Mouse (Mus musculus) macrophage (primary cell): Measurements from ENCODE around the gene Sox5. TPM values are rescaled to one million over a fixed set of nuclear protein-coding genes. Genes with fewer than 3 reads are reported as not detected.

Source experiments
- H3K27ac ChIP-seq: fragments of 350-480 bp; formaldehyde crosslinking; 2 replicates; pipeline ENCODE4 v1.9.0; 2021
- H3K36me3 ChIP-seq: fragments of 350-480 bp; formaldehyde crosslinking; 2 replicates; pipeline ENCODE4 v1.9.0; 2021; ENCODE audit errors: inconsistent target
- H3K4me3 ChIP-seq: fragments of 350-480 bp; formaldehyde crosslinking; 2 replicates; pipeline ENCODE4 v1.9.0; 2021; ENCODE audit errors: inconsistent target
- H3K79me2 ChIP-seq: fragments of 350-480 bp; formaldehyde crosslinking; 2 replicates; pipeline ENCODE4 v1.9.0; 2021; ENCODE audit errors: inconsistent target
- WGBS: methylation state at CpG from one replicate; pipeline ENCODE4 v1.1.7; 2026; ENCODE audit warnings: inconsistent platforms; ENCODE audit not compliant: missing documents; 5-methylcytosine and 5-hydroxymethylcytosine counted together
- polyA plus RNA-seq: library from polyadenylated mRNA; stranded (reverse); fragments of 250-400 nt; gene quantifications from 3 replicates; pipeline ENCODE4 v1.2.4, GENCODE M21; 2018; ENCODE audit warnings: inconsistent platforms

Gene Sox5
- polyA plus RNA-seq, 1 experiment from 2014 or later: not detected

DNA sequence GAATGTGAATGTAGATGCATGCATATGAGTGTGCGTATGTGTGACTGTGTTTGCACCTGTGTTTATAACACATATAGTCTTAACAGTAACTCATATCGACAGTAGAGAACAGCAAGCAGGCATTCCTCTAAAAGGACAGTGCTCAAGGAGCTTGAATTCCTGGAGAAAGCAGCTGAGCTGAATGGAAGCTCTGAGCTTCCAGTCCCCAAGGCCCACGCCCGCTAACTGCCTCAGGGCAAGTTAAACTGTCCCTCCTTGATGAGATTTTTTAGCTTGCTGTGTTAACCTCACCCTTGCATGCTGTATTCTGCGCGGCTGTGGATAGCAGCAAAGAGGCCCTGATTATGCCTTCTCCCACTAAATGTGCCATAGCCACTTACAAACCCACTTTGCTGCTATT, 388.6 kb downstream of the Sox5 start:
- no peaks in the 10 kb centered on the region for H3K36me3 ChIP-seq
- WGBS: 97% methylated on average over 6 of the region's 6 CpGs
- no peak overlapping the region for H3K4me3 ChIP-seq
- H3K27ac ChIP-seq: no peak overlapping the region
- H3K79me2 ChIP-seq: no peaks in the 10 kb centered on the region

- no peaks in the 10 kb centered on the region for H3K36me3 ChIP-seq
- no peaks in the 10 kb centered on the region for H3K79me2 ChIP-seq
- H3K4me3 ChIP-seq: no peak overlapping the region
- WGBS: 91% methylated on average over 14 of the region's 14 CpGs
- H3K27ac ChIP-seq: no peak overlapping the region
These were observed 392.3 kb downstream of the Sox5 start for GRCm38 (mm10) chr6:144389333-144390054.

DNA sequence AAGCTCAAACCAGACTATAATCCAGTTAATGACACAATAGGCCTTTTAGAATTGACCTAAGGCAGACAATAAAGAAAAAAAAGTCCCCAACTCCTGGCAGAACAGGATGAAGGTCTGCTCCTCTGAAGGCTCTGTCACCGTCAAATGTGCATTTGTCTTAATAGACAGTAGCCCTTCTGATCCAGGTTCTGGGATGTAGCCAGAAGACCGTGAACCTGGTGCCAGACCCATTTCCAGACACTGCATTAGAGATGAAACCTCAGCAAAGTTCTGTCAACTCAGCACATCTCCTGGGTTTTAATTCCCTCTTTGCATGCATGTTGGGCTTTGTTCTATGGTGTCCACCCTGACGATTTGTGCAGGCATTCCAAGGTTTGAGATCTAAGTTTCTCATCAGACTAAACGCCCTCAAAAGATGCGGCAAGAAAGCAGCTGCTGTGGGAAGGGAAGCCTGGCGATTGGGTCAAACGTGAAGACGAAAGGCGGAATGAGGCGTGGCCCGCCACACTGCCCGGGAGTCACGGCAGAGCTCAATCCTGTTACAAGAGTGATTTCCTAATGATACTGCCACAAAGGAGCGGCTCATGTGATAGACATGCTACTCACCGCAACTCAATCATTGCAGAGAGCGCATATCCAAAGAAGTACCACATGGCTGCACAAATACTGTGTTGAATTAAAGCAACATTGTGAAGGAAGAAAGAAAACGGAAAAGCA, 394.1 kb downstream of the Sox5 start:
- Histone ChIP-seq H3K36me3 (no peaks in the 10 kb centered on the region), H3K27ac (no peak overlapping the region), H3K79me2 (no peaks in the 10 kb centered on the region), H3K4me3 (no peak overlapping the region)
- 93% methylated on average over 17 of the region's 17 CpGs for WGBS

DNA sequence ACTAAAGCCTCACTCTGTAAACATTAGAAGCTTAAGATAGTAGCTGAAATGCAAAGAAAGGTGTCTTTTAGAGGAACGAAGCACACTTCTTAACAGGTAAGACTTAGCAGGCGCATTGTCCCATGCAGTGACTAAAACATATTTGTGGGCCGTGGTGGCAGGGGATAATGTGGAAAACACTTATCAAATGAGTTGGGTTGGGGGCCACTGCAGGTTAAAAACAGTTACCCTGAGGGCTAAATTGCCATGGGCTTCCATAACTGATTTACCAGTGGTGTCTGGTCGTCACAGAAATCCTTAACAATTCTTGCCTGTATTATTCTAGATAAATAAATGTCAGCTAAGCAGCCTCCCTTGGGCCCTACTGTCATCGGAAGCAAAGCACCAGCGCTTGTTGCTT, 401.1 kb downstream of the Sox5 start:
- Histone ChIP-seq H3K79me2 (no peaks in the 10 kb centered on the region), H3K36me3 (no peaks in the 10 kb centered on the region), H3K4me3 (no peak overlapping the region), H3K27ac (no peak overlapping the region)
- WGBS: 93% methylated on average over 6 of the region's 6 CpGs

DNA sequence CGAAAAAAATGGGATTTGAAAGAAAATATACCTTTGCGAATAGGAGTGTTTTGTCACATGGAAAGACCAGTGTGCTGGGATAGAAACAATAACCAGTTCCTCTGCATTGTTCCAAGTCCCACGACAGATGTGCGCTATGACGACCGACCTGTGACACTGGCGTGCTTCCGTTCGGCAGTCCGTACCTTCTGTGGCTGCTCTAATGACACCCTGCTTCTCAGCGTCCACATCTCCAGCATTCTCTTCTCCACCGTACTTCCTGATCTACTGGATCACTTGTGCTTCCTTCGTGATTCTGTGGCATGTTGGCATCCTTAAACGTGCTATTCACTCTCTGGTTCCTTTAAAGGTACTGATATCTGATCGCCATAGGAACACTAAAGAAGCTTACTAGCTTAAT, 401.6 kb downstream of the Sox5 start:
- 87% methylated on average over 15 of the region's 15 CpGs for WGBS
- H3K27ac ChIP-seq: no peak overlapping the region
- no peaks in the 10 kb centered on the region for H3K36me3 ChIP-seq
- no peaks in the 10 kb centered on the region for H3K79me2 ChIP-seq
- H3K4me3 ChIP-seq: no peak overlapping the region

DNA sequence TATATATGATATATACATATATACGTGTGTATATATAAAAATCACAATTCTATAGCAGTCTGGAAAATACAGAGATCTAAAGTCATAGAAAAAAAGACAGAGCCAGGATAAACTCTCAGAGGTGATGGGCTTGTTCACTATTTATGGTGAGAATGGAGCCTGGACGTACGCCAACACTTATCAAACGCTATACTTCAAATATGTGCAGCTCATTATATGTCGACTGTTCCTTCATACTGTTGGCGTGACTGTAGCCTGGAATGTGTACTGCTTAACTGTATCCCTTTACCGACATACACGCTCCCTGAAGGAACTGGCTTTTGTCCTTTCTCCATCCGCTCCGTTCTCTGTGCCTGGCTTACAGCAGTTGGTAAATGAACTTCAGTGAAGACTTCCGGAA, 407.0 kb downstream of the Sox5 start:
- H3K4me3 ChIP-seq: no peak overlapping the region
- H3K79me2 ChIP-seq: no peaks in the 10 kb centered on the region
- WGBS: 95% methylated on average over 11 of the region's 11 CpGs
- H3K36me3 ChIP-seq: no peaks in the 10 kb centered on the region
- no peak overlapping the region for H3K27ac ChIP-seq

DNA sequence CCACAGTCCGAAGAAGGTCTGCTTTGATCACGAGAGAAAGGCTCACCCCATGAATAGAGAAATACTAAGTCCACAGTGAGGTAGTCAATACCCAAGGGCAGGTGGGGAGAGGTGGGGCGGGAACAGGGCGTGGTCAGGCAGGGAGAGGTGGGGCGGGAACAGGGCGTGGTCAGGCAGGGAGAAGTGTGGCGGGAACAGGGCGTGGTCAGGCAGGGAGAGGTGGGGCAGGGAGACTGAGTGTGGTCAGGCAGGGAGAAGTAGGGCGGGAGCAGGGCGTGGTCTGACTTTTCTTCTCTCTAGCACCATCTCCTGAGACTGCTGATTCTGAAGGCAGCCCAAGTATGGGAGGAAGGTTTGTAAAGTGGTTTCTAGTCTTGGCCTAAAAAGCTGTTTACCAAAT, 411.1 kb downstream of the Sox5 start:
- Histone ChIP-seq H3K4me3 (no peak overlapping the region), H3K79me2 (no peaks in the 10 kb centered on the region), H3K27ac (no peak overlapping the region), H3K36me3 (no peaks in the 10 kb centered on the region)
- 82% methylated on average over 10 of the region's 10 CpGs for WGBS

- H3K27ac ChIP-seq: no peak overlapping the region
- 93% methylated on average over 11 of the region's 11 CpGs for WGBS
- H3K4me3 ChIP-seq: no peak overlapping the region
- H3K79me2 ChIP-seq: no peaks in the 10 kb centered on the region
- H3K36me3 ChIP-seq: no peaks in the 10 kb centered on the region
These were observed 414.1 kb downstream of the Sox5 start for GRCm38 (mm10) chr6:144367626-144368077.

GRCm38 (mm10) chr6:144361267-144362038, 420.3 kb downstream of the Sox5 start:
- Histone ChIP-seq H3K27ac (no peak overlapping the region), H3K4me3 (no peak overlapping the region), H3K36me3 (no peaks in the 10 kb centered on the region), H3K79me2 (no peaks in the 10 kb centered on the region)
- WGBS: 70% methylated on average over 5 of the region's 5 CpGs

DNA sequence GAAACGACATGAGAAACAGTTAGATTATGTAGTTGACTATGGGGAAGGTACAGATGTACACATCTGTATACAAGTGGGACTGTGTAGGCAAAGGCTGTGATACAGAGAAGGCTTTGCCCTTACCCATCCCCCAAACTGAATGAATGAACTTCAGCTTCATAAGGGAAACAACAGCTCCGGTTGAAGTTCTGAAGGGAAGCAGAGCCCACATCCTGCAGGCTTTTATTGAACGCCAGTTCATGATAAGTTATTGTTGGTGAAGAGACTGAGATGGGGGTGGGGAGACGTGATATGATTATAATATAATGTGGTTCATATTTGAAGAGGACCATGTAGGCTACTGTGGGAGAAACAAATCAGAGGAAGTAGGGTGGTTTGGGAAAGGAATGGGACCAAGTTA, 424.7 kb downstream of the Sox5 start:
- no peak overlapping the region for H3K4me3 ChIP-seq
- H3K36me3 ChIP-seq: no peaks in the 10 kb centered on the region
- 40% methylated on average over 4 of the region's 4 CpGs for WGBS
- H3K27ac ChIP-seq: no peak overlapping the region
- H3K79me2 ChIP-seq: no peaks in the 10 kb centered on the region

- no peaks in the 10 kb centered on the region for H3K36me3 ChIP-seq
- 84% methylated on average over 6 of the region's 6 CpGs for WGBS
- H3K27ac ChIP-seq: no peak overlapping the region
- H3K4me3 ChIP-seq: no peak overlapping the region
- no peaks in the 10 kb centered on the region for H3K79me2 ChIP-seq
These were observed 430.7 kb downstream of the Sox5 start for GRCm38 (mm10) chr6:144351049-144351448.

DNA sequence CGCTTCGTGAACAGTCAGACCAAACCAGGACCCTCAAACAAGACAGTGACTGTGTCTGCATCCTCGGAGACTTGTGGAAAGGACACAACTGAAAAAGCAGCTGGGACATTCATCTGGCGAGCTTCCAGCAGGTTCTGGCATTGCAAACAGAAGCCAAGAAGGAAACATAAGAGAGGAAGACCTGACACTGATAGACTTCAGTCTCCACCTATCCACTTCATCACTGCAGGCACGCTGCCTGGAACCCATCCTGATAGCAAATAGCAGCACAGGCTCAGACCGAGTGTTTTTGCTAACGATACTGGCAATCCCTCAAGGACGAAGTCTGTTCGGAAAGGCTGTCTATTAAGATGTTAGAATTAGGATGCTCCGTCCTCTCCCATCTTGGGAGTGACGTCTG, 438.4 kb downstream of the Sox5 start:
- Histone ChIP-seq H3K36me3 (no peaks in the 10 kb centered on the region), H3K27ac (no peak overlapping the region), H3K4me3 (no peak overlapping the region), H3K79me2 (no peaks in the 10 kb centered on the region)
- WGBS: 87% methylated on average over 10 of the region's 11 CpGs

GRCm38 (mm10) chr6:144339554-144339953, 442.2 kb downstream of the Sox5 start:
- H3K27ac ChIP-seq: no peak overlapping the region
- 92% methylated on average over 3 of the region's 3 CpGs for WGBS
- no peaks in the 10 kb centered on the region for H3K36me3 ChIP-seq
- H3K79me2 ChIP-seq: no peaks in the 10 kb centered on the region
- no peak overlapping the region for H3K4me3 ChIP-seq

DNA sequence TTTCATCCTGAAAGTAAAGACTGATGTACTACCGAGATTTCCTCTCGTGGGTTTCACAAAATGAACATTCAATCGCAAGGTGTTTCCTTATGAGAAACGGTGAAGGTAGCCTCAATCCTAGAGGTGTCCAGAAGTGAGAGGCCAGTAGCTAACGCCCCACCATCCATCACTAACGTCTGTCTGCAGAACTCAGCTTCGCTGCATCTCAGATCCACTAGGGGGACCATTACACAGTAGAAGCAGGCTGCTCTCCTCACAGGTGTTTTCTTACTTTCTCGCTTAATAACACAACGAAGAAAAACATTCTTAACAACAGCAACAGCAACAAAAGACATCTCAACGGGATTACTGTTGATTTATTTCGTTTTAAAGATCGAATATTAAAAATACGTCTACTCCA, 442.8 kb downstream of the Sox5 start:
- Histone ChIP-seq H3K27ac (no peak overlapping the region), H3K4me3 (no peak overlapping the region), H3K36me3 (no peaks in the 10 kb centered on the region), H3K79me2 (no peaks in the 10 kb centered on the region)
- WGBS: 58% methylated on average over 13 of the region's 13 CpGs

DNA sequence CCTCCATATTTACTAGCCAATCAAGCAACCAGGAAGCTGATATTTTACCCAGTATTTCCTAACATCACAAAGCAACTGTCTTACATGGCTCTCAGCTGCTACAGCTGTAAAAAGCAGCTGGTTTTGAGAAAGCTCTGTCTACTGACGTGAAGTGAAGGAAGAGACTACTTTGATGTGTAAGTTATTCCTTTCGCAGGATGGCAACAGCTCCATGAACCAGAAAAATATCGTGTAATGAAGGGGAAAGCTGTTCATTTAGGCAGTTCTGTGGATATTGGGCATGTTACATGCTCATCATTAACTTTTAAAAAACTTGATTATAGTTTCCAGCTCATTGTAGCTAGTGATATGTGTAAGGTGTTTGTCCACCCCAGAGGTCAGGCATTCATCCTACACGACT, 443.6 kb downstream of the Sox5 start:
- no peaks in the 10 kb centered on the region for H3K36me3 ChIP-seq
- WGBS: 93% methylated on average over 3 of the region's 4 CpGs
- no peak overlapping the region for H3K27ac ChIP-seq
- H3K4me3 ChIP-seq: no peak overlapping the region
- H3K79me2 ChIP-seq: no peaks in the 10 kb centered on the region
